Mouse (Mus musculus): ENCODE data around the gene Tacr1. TPM values are rescaled to one million over a fixed set of nuclear protein-coding genes. Genes with fewer than 3 reads are reported as not detected.
"Not testable (repeated sequence)": the region's sequence is repeated elsewhere in the genome, so short reads cannot be mapped to it uniquely, and the experiment has no call there.

Tacr1 gene
- not detected for total RNA-seq (2021)
- long read RNA-seq, experiment 1 = 0 reads
- long read RNA-seq, experiment 2 = 0 reads

- DNase-seq = no peak
Measured at GRCm38 (mm10) chr6:82401595-82402451, at the start of gene Tacr1. TSS of gene Tacr1 (plus strand) at chr6:82402334.

GRCm38 (mm10) chr6:82376144-82376543 is 26.0 kb upstream of the Tacr1 start:
- DNase-seq = no peak

GRCm38 (mm10) chr6:82383556-82383955 is 18.6 kb upstream of the Tacr1 start:
- no peak for DNase-seq

- DNase-seq = peak in 1 of 2 experiments; percentile 4
Measured at GRCm38 (mm10) chr6:82402501-82403495, 664 bp downstream of the Tacr1 start.

GRCm38 (mm10) chr6:82418367-82418766 is 16.2 kb downstream of the Tacr1 start:
- DNase-seq = no peak

- DNase-seq = no peak
Measured at GRCm38 (mm10) chr6:82420222-82420621, 18.1 kb downstream of the Tacr1 start.

GRCm38 (mm10) chr6:82428890-82429289 is 26.8 kb downstream of the Tacr1 start:
- DNase-seq = no peak

- no peak for DNase-seq
Measured at GRCm38 (mm10) chr6:82429766-82430165, 27.6 kb downstream of the Tacr1 start.

GRCm38 (mm10) chr6:82437174-82437573 is 35.0 kb downstream of the Tacr1 start:
- no peak for DNase-seq

GRCm38 (mm10) chr6:82452206-82453095 is 50.3 kb downstream of the Tacr1 start:
- not testable (repeated sequence) for DNase-seq

GRCm38 (mm10) chr6:82455245-82455644 is 53.1 kb downstream of the Tacr1 start:
- DNase-seq = no peak

- no peak for DNase-seq
Measured at GRCm38 (mm10) chr6:82457163-82457763, 55.1 kb downstream of the Tacr1 start.

GRCm38 (mm10) chr6:82458762-82459389 is 56.7 kb downstream of the Tacr1 start:
- DNase-seq = no peak

- DNase-seq = no peak
Measured at GRCm38 (mm10) chr6:82463171-82463570, 61.0 kb downstream of the Tacr1 start.

GRCm38 (mm10) chr6:82474477-82474876 is 72.3 kb downstream of the Tacr1 start:
- DNase-seq = no peak

GRCm38 (mm10) chr6:82483842-82484241 is 81.7 kb downstream of the Tacr1 start:
- DNase-seq = no peak

GRCm38 (mm10) chr6:82494481-82494880 is 92.3 kb downstream of the Tacr1 start:
- no peak for DNase-seq

GRCm38 (mm10) chr6:82510843-82511416 is 108.8 kb downstream of the Tacr1 start:
- no peak for DNase-seq

- DNase-seq = no peak
Measured at GRCm38 (mm10) chr6:82519626-82520025, 117.5 kb downstream of the Tacr1 start.

GRCm38 (mm10) chr6:82522567-82522966 is 120.4 kb downstream of the Tacr1 start:
- no peak for DNase-seq
